Mouse (Mus musculus) liver, postnatal 0 days (tissue): ENCODE measurements around the gene Hbs1l. TPM values are rescaled to one million over a fixed set of nuclear protein-coding genes. Genes with fewer than 3 reads are reported as not detected.

ENCODE experiments used
- ATAC-seq: fragments of 200-750 bp; cut with Nextera tagmentation; 2 replicates; pipeline ENCODE4 v1.8.0; 2017; ENCODE audit warnings: mild to moderate bottlenecking, moderate library complexity
- DNase-seq: peaks from one replicate; pipeline ENCODE4 v3.0.0-alpha.2; 2016
- H3K27ac ChIP-seq: fragments of 300-500 bp; sonication (generic); 2 replicates; pipeline ENCODE4 v1.5.1; 2014; ENCODE audit warnings: antibody characterized with exemption, moderate library complexity, mild to moderate bottlenecking, low read depth
- H3K27me3 ChIP-seq: fragments of 300-500 bp; sonication (generic); 2 replicates; pipeline ENCODE4 v1.6.1; 2014; ENCODE audit warnings: low read length, control low read depth, mixed read lengths; ENCODE audit not compliant: insufficient read depth
- H3K36me3 ChIP-seq: fragments of 300-500 bp; sonication (generic); replicated peaks from 2 replicates; pipeline ENCODE4 v1.6.1; 2014; ENCODE audit warnings: mild to moderate bottlenecking, control low read depth, low read length, moderate library complexity, mixed read lengths; ENCODE audit not compliant: insufficient read depth
- H3K4me1 ChIP-seq: fragments of 300-500 bp; sonication (generic); 2 replicates; pipeline ENCODE4 v1.6.1; 2014; ENCODE audit warnings: antibody characterized with exemption, mild to moderate bottlenecking, control low read depth; ENCODE audit not compliant: insufficient read depth
- H3K4me2 ChIP-seq: fragments of 300-500 bp; sonication (generic); 2 replicates; pipeline ENCODE4 v1.6.1; 2014; ENCODE audit warnings: low read depth, mild to moderate bottlenecking, low read length, moderate library complexity, mixed read lengths
- H3K4me3 ChIP-seq: fragments of 300-500 bp; sonication (generic); 2 replicates; pipeline ENCODE4 v1.5.1; 2014; ENCODE audit warnings: low read depth, low read length
- H3K9ac ChIP-seq: fragments of 300-500 bp; sonication (generic); replicated peaks from 2 replicates; pipeline ENCODE4 v1.6.1; 2014; ENCODE audit warnings: mild to moderate bottlenecking, moderate library complexity
- H3K9me3 ChIP-seq: fragments of 300-500 bp; sonication (generic); 2 replicates; pipeline ENCODE4 v1.6.1; 2016; ENCODE audit warnings: mild to moderate bottlenecking, control low read depth, low read length, mixed read lengths
- CTCF ChIP-seq: sonication (generic); IDR thresholded peaks from 2 replicates; pipeline ENCODE4 v1.5.1; 2016; ENCODE audit warnings: antibody characterized with exemption, low read depth
- EP300 ChIP-seq: IDR thresholded peaks from 2 replicates; pipeline ENCODE4 v1.6.1; 2016; ENCODE audit warnings: antibody characterized with exemption, low read depth, mild to moderate bottlenecking
- WGBS: fragments of 180-500 bp; shearing (Covaris S2); extraction: QIAGEN DNeasy Blood & Tissue Kit; methylation state at CpG from one replicate; pipeline ENCODE4 v1.1.7; 2014; ENCODE audit not compliant: insufficient replicate concordance; 5-methylcytosine and 5-hydroxymethylcytosine counted together
- polyA plus RNA-seq: library from polyadenylated mRNA; unstranded; fragments of >200 nt; fragmentation: Nextera tagmentation; extraction: Ambion mirVana; gene quantifications from 2 replicates; pipeline ENCODE4 v1.2.1, GENCODE M21; 2015

Hbs1l gene
- polyA plus RNA-seq, 1 experiment from 2014 or later = 50.9 TPM

DNA sequence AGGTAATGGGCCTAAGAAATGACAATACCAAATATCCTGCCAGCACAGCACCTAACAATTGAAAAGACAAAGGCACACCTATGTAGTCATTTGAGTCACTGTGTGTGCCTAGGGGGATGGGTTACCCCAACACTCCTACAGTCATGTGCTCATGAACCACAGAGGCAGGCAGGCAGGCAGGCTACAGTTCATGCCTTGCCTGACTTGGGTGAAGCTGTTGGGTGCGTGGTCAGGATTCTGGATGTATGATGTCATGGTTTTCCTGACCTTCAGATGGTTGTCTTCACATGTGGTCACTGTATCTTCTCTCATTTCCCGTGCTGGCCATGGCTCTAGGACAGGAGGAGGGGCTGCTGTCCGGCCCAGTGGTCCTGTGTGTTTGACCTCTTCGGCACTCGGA is 39.8 kb downstream of the Hbs1l start:
- H3K9me3 ChIP-seq = peaks cover 7% of the 10 kb centered on the region
- 91% methylated on average over 5 of the region's 5 CpGs for whole genome bisulfite sequencing
- ATAC-seq = no peak

GRCm38 (mm10) chr10:21337191-21337590 is 41.4 kb downstream of the Hbs1l start:
- H3K9me3 ChIP-seq = peaks cover 7% of the 10 kb centered on the region
- no peak overlapping the region for H3K4me3 ChIP-seq
- peaks cover 45% of the 10 kb centered on the region for H3K36me3 ChIP-seq
- H3K27ac ChIP-seq = no peak overlapping the region
- no peak overlapping the region for H3K4me2 ChIP-seq
- no peaks in the 10 kb centered on the region for H3K27me3 ChIP-seq
- no peak for ATAC-seq
- DNase-seq = peak; percentile 58
- TF ChIP-seq CTCF = peak; percentile 73
- no peak for TF ChIP-seq EP300
- H3K9ac ChIP-seq = no peak overlapping the region
- 69% methylated on average over 2 of the region's 2 CpGs for WGBS
- no peaks in the 10 kb centered on the region for H3K4me1 ChIP-seq

More for the DNA sequence above, 39.8 kb downstream of the Hbs1l start:
- H3K27ac ChIP-seq = no peak overlapping the region
- H3K27me3 ChIP-seq = no peaks in the 10 kb centered on the region
- H3K4me2 ChIP-seq = no peak overlapping the region
- no peaks in the 10 kb centered on the region for H3K4me1 ChIP-seq
- H3K9ac ChIP-seq = no peak overlapping the region
- H3K4me3 ChIP-seq = no peak overlapping the region
- TF ChIP-seq EP300 (no peak), CTCF (no peak)
- peaks cover 43% of the 10 kb centered on the region for H3K36me3 ChIP-seq
- no peak for DNase-seq

GRCm38 (mm10) chr10:21341706-21342105 is 45.9 kb downstream of the Hbs1l start:
- Histone ChIP-seq H3K4me1 (no peaks in the 10 kb centered on the region), H3K9ac (no peak overlapping the region), H3K9me3 (peaks cover 5% of the 10 kb centered on the region), H3K27ac (no peak overlapping the region), H3K4me2 (no peak overlapping the region), H3K36me3 (peaks cover 57% of the 10 kb centered on the region), H3K4me3 (no peak overlapping the region), H3K27me3 (no peaks in the 10 kb centered on the region)
- ATAC-seq (no peak), DNase-seq (no peak)
- TF ChIP-seq EP300 = no peak
- no peak for TF ChIP-seq CTCF
- WGBS = 94% methylated on average over 14 of the region's 14 CpGs

DNA sequence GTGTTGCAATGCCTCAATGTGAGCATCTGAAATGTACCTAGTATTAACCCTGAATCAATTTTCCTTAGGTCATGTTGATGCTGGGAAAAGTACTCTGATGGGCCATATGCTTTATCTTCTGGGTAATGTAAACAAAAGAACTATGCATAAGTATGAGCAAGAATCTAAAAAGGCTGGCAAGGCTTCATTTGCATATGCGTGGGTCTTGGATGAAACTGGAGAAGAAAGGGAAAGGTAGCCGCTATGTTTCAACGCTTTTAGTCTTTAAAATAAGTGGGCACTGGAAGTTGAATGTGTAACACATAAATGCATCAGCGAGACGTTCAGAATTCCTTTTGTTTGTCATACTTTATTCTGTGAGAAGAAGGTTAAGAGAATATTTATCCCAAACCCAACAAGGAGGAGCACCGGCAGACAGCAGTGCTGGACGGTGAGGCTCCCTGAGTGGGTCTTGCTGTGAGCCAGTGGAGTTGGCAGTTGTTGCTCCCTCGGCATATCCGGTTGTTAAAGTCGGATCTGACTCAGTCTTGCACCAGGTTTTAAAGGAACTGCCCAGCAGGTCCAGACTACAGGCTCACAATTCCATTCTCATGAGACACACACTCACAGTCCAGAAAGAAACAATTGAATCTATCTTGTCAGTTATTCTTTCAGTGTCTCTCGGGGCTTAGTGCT is 46.7 kb downstream of the Hbs1l start:
- Histone ChIP-seq H3K9me3 (no peaks in the 10 kb centered on the region), H3K27me3 (no peaks in the 10 kb centered on the region), H3K36me3 (peaks cover 57% of the 10 kb centered on the region), H3K27ac (0 out of 2 replicates have a peak overlapping the region, but pooled peaks have one; percentile 6), H3K4me1 (no peaks in the 10 kb centered on the region), H3K4me3 (no peak overlapping the region), H3K4me2 (no peak overlapping the region), H3K9ac (no peak overlapping the region)
- TF ChIP-seq CTCF (no peak), EP300 (no peak)
- ATAC-seq = no peak
- DNase-seq = no peak
- 88% methylated on average over 11 of the region's 11 CpGs for WGBS

DNA sequence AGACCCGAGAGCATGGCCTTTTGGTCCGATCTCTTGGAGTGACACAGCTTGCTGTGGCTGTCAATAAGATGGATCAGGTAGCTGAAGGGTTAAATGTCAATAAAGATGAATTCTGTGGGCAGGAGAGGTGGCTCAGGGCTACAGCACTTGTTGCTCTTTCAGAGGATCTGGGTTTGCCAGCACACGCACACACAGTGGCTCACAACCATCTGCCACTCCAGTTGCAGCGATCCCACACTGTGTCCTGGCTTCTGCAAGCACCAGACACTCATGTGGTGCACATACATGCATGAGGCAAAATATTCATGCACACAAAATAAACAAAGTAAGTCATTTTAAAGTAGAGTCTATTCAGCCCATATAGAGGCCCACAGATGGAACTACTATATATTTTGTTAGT is 51.6 kb downstream of the Hbs1l start:
- no peak overlapping the region for H3K4me2 ChIP-seq
- TF ChIP-seq EP300 (no peak), CTCF (no peak)
- 91% methylated on average over 4 of the region's 4 CpGs for WGBS
- no peak overlapping the region for H3K27ac ChIP-seq
- DNase-seq (no peak), ATAC-seq (no peak)
- no peaks in the 10 kb centered on the region for H3K9me3 ChIP-seq
- H3K36me3 ChIP-seq = peaks cover 49% of the 10 kb centered on the region
- no peaks in the 10 kb centered on the region for H3K27me3 ChIP-seq
- H3K4me1 ChIP-seq = peaks cover 9% of the 10 kb centered on the region; the same call in 1 of the 2 replicates
- no peak overlapping the region for H3K4me3 ChIP-seq
- H3K9ac ChIP-seq = no peak overlapping the region

GRCm38 (mm10) chr10:21349449-21349848 is 53.7 kb downstream of the Hbs1l start:
- Histone ChIP-seq H3K27me3 (no peaks in the 10 kb centered on the region), H3K4me2 (no peak overlapping the region), H3K4me3 (no peak overlapping the region), H3K4me1 (peaks cover 9% of the 10 kb centered on the region; the same call in 1 of the 2 replicates), H3K27ac (0 out of 2 replicates have a peak overlapping the region, but pooled peaks have one; percentile 30), H3K36me3 (peaks cover 54% of the 10 kb centered on the region), H3K9ac (no peak overlapping the region), H3K9me3 (no peaks in the 10 kb centered on the region)
- TF ChIP-seq CTCF = no peak
- TF ChIP-seq EP300 = no peak
- DNase-seq = no peak
- ATAC-seq = no peak
- WGBS = 82% methylated on average over 5 of the region's 5 CpGs
